Mouse (Mus musculus) gastrocnemius, adult 18-20 months (tissue): Measurements from ENCODE around the gene Usp29. TPM values are rescaled to one million over a fixed set of nuclear protein-coding genes. Genes with fewer than 3 reads are reported as not detected.
A peak's percentile ranks its signal among the peaks of the same experiment; 100 is the strongest.
"Not testable (repeated sequence)": the region's sequence is repeated elsewhere in the genome, so short reads cannot be mapped to it uniquely, and the experiment has no call there.

Source experiments
- DNase-seq: peaks from one replicate; pipeline ENCODE4 v3.0.0; 2021; ENCODE audit warnings: low spot score
- total RNA-seq, 2 experiments: library from RNA; stranded (reverse); gene quantifications; 2 replicates each; pipeline ENCODE4 v1.2.3; 2021

Gene Usp29
- total RNA-seq, 2 experiments from 2014 or later, result 0.39 TPM; not detected in 1

DNA sequence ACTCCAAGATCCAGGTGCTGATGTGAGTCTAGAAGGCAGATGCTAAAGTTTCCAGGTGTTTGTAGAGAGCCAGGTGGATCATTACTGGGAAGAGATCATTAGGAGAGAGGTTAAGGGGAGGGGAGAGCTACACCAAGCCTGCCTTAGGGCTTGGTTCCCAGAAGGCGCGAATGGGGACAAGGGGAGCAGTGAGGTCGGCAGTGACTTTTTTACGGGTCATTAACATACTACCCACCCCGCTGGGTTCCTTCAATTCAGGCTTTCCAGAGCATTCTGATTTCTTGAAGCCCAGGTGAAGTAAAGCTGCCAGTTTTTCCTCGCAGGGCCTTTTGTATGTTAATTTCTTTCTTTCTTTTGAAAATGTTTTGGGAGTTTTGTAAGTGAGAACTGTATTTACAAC is 29.8 kb downstream of the Usp29 start:
- DNase-seq, result no peak

DNA sequence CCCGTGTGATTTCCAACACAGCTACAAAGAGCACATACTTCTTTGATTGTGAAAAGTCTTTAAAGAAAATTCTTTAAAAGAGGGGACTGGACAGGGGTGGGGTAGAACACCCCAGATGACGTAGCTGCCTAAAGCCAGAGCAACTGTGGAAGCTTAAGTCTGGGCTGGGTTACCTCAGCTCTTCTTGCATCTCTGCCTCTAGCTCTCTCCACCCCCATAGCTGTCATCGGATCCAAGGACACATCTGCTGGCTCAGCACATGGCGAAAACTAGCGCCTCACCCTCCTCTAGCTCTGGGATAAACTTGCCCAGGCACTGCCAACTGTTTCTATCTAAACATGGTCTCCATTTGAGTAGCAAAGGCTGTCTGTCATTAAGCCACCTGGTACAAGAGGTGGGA is 34.9 kb downstream of the Usp29 start:
- DNase-seq, result peak; percentile 4

DNA sequence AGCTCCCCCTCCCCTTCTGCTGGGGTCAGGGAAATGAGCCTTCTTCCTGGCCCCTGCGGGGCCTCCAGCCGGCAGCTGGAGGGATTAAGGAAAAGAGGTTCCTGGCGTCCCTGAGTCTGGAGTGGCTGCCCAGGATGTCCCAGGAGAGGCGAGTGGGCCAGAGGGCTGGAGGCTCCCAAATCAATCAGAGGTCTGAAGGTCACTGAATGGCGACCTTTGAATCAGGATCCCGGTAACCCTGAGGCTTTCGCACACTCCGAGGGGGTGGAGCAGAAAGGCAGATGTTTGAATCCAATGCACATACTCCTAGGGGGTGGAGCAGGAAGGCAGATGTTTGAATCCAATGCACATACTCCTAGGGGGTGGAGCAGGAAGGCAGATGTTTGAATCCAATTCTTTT is 39.9 kb downstream of the Usp29 start:
- peak; percentile 18 for DNase-seq

DNA sequence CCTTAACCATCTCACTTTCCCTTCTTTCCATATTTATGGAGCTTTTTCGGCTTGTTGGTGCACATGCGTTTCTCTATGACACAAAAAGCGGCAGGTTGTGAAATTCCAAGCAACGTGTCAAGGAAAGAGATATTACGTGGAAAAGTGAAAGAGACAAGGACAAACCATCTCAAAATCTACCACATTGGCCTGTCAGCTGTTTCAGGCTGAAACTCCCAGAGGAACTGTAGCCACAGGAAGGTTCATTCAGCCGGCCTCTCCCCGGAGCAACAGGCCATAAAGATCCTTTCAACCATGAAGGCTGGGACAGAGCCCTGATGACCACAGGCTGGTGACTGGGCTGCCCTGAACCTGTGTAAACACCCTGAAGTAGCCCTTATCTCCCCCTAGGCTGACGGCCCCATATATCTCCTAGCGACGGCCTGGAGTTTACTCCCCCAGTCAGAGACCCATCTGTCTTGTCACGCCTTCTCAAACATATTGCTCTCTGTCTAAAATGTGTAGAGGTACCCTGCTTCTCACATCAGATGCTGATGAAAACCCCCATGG is 43.6 kb downstream of the Usp29 start:
- DNase-seq, result not testable (repeated sequence)

DNA sequence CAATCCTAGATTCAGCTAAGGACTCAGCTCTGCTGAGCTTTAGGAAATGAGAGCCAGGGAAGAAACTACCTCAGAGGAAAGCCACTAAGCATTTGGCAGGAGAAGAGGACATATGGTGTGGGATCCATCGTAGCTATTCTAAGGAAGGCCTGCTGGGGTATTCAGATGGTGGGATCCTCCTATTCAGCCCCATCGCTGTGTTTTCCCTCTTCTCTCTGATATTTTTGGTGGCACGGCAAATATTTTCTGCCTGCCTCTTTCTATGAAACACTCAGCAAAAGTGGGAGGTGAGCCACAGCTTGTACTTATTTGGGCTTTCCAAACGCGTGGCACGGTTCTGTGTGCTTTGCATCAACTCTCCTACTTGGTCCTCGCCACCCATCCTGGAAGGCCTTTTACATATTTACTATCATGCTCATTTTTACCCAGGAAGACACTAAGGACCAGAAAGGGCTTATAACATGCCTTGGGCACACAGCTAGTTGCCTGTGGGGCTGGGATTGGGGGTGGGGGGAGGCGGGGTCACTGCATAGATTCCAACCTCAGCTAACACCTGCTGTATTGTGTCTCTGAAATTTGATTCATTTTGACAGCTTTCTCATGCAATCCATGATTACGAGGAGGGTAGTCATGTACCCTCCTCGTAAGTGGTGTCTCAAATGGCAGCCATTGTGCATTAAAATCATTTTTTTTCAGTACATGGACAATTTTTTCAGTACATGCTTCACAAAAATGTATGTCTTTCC is 46.1 kb downstream of the Usp29 start:
- no peak for DNase-seq

DNA sequence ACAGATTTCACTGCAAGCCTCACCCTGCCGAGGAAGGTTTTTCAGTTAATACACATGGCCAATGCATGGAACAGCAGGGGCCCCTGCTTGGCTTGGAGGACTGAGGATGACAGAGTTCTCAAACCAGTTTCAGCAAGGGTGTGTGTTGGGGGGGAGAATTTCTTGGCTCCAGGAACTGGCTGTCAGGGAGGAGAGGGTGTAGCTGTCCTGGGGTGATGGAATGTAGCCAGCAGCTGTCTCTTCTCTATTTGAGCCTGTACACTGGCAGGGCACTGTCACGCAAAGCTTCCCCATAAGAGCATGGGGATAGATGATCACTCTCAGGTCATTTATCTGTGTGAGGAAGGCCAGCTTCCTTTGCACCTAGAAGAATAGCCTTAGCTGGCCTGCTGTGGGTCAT is 46.7 kb downstream of the Usp29 start:
- no peak for DNase-seq

DNA sequence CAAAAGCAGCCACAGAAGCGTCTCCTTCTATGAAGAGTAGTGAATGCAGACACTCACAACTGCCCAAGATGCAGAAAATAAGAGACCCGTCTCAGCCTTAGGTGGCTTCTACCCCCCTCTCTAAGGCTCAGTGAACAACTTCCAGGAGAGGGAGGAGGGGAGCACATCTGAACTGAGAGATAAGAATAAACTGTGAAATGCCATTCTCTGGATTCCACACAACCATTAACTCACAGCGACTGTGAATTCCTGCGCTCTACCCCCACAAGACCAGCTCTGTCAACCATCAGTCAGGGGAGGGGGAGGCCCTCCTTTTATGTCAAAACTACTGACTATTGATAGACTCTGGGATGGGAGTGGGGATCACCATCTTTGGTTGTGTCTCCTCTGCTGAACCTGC is 47.3 kb downstream of the Usp29 start:
- no peak for DNase-seq

DNA sequence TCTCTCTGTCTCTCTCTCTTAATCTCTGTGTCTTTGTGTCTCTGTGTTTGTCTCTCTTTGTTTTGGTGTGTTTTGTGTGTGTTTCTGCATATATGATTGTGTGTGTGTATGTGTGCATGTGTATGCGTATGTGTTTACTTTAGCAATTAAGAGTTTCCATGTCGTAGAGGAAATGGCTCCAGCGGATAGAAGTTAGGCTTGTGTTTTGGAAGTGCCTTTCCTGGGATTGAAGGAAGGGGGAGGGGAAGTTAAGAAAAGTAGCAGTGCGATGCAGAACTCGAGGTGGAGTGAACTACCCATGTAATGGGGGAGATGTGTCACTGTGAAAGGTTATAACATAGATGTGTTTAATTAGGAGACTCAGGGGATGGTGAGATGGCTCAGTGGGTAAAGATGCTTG is 48.8 kb downstream of the Usp29 start:
- DNase-seq, result no peak

DNA sequence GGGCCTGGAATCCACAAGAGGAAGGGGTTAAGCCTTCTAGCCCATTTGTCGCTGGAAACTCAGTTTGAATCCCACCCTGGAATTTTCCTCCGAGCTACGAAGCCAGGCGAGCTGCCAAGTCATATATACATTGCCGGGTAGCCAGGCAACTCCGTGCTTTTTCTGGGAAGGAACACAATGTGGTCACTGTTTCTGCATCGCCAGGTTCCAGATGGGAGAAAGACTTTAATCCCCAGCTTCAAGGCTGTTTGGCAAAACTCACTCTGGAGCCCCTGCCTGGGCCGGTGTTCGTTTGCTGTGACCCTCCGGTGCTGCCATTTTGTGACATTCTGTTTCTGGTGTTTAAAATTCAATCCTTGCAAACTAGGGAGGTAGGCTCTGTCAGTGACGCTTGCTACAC is 51.2 kb downstream of the Usp29 start:
- DNase-seq, result no peak

DNA sequence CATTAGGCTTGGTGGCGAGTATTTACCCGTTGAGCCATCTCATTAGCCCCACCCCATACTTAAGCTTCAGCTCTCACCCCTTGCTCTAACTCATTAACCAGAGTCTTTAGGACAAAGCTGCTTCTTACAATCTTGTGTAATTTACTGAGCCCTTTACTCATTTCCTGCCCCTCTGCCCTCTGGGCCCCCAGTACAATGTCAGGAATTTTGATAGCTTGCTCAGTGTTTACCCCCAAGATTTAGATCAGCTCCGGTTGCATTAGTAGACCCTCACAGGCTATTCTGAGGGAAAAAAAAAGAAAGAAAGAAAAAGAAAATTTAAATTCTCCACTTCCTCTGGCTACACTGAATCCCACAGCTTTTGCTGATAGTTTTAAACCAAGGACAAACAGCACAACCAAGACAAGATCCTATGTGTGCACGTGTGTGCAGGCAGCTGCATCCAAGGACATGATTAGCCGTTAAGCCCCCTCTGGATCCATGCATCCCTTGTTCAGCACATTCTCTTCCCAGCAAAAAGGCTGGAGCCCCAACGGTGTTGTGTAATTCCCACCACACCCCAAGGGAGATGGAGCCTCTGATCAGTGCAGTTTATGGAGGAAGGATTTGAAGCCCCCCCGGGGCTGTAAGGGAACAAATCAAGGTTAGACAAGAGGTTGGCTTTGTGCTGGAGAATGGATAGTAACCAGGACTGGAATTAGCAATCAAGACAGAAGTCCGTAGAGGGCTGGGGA is 54.1 kb downstream of the Usp29 start:
- no peak for DNase-seq

DNA sequence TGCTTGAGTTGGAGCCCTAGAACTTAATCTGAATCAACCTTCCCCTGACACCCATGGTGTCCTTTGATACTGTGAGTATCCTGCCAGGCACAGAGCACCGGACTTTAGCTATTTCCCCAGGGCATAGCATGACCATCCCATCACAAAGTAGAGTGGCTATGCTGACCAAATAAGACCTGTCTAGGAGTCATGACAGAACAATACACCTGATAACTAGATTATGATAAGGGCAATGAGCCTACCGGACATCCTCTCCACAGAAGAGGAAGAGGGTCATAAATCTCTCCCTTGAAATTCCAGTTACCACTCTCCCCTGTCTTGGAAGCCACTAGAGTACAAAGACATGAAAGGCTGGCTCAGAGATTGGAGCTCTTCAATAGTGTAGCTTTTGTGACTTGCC is 56.6 kb downstream of the Usp29 start:
- DNase-seq, result no peak

DNA sequence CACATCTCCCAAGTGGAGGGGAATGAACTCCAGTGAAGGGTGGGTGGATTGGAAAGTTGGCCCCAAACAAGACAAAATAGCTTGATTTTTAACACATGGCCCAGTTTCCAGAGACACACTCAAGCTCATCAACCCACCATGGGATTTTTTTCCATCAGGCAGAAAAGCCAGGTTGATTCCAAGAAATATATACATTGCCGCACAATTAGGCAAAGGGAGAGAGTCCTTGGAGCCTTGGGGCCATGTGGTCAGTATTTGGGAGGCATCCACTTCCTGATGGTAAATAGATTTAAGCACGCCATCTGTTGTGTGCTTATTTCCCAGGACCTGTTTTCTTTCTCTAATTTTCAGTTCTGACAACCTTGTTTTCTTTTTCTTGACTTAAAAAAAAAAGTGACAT is 57.7 kb downstream of the Usp29 start:
- no peak for DNase-seq

DNA sequence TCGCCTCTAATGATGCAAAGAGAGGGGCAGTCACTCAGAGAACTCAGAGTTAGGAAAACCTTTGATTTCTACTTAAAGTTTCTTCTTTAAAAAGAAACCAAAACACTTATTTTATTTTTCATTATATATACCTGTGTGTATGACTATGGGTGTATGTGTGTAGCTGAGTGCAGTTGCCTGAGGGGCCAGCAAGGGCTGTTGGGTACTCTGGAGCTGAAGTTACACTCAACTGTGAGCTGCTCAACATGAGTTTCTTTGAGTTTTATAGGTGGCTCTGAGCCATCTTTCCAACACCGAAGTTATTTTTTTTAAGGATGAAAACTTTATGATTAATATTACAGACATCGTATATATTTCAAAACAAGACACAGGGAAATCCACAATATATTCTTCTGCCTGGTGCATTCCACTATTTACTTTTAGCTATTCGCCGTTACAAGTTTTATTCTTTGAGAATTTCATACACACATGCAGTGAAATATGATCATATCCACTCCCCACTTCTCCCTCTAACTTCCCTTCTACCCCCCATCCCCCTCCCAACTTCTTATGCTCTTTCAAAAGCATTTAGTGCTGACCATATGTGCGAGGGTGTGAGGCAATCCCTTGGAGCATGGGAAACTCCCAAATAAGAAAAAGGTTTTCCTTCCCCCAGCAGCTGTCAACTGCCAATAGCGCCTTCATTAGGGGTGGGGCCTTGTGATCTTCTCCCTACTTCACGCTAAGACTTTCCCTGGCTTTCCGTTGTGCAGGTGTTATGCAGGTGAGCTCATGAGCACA is 61.1 kb downstream of the Usp29 start:
- no peak for DNase-seq

DNA sequence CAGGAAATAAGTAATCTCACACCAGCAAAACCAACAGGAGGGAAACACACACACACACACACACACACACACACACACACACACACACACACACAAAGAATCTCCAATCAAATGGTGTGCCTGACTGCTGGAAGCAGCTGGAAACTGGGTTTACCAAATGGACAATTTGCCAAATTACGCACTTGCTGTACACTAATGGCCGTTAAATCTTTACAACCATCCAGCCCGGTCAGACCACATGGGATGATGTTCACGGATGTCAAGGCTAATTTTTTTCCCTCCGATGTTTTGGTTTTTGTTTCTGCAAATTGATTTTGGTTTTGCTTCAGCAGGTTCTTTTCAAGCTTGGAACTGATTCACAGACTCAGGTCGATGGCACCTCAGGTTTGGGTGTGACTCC is 62.9 kb downstream of the Usp29 start:
- no peak for DNase-seq

DNA sequence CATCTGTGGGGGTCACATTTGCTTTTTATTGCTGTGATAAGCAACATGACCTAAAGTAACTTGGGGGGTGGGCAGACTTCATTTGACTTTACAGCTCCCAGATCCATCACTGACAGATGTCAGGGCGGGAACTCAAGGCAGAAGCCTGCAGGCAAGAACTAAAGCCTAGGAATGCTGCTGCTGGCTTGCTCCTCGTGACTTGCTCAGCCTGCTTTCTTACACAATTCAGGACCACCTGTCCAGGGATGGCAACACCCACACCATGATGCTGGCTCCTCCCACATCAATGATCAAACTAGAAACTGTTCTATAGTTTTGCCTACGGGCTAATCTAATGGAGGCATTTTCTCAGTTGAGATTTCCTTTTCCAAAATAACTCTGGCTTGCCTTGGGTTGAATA is 63.4 kb downstream of the Usp29 start:
- DNase-seq, result no peak

DNA sequence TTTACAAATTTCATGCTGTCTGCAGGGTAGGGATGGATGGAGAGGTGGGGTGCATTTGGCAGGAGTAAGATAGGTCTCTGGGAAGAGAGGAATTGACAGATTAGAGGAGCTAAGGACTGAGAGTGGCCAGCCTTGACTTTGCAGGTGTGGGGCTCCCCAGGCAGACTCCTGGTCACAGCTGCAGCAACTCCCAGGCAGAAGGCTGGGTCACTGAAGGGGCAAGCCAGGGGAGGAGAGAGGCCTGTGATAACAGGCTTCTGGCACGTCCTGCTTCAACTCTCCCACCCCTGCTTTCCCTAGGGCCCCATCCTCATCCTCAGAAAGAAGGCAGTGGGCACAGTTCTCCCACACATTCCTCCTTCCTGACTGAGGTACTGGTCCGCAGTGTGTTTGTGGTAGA is 67.0 kb downstream of the Usp29 start:
- no peak for DNase-seq

DNA sequence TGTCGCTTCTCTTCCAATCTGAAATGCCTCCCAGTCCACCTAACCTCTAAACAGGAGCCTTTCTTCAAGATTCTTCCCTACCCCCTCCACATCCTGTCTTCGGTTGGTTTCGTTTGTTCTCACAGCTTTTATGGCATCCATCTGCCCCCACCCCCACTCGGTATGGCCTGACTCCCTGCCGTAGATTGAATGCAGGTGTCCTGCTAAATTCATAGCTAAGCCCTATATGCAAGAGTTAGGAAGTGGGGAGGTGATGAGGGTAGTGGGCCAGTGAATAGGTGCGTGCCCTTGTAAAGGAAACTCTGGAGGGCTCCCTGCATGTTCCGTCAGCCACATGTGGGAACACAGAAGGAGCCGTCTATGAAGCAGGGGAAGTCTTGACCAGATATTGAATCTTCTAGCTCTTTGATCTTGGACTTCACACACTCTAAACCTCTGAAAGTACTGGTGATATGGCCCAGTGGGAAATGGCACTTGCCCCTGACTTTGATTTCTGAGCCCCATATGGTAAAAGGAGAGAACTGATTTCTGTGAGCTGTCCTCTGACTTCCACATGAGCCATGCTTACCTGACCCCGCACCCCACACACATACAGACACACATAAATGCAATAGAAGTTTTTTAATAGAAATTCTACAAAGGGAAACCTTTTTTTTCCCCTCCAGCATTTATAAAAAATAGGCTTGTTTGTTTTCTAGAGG is 68.9 kb downstream of the Usp29 start:
- DNase-seq, result no peak

DNA sequence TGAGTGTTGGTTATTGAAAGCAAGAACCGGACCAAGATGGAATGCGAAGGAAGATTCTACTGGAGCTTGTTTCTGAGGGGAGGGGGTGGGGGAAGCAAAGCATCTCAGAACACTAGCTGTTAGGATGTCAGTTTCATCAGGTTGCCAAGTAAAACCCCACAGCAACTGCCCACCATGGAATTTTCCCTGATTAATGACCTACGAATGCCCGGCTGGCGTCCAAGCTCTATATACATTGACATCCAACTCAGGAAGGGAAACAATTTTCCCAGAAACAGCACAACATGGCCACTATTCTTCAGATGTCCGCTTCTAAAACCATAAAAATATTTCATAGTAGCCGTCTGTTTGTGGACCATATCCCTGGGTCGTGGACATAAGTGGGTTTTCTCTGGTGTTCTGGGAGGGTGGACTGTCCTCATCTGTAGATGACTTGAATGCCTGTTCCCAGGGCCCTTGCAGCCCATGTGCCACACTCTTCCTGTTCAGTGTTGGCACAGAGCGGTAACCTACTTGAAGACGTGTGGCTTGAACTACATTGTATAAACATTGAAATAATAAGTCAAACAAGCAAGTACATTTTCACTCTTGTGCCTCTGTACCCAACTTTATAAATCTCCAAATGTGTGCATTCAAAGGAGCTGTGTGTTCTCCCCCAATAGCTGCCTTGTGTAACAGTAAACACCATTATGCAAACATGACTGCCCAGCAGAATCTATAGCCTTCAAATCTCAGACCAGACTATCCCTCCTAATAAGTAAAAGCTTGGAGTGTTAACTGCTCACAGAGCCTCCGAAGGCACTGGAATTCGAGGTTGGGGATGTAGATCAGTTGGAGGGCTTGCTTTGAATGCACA is 70.4 kb downstream of the Usp29 start:
- DNase-seq, result no peak

DNA sequence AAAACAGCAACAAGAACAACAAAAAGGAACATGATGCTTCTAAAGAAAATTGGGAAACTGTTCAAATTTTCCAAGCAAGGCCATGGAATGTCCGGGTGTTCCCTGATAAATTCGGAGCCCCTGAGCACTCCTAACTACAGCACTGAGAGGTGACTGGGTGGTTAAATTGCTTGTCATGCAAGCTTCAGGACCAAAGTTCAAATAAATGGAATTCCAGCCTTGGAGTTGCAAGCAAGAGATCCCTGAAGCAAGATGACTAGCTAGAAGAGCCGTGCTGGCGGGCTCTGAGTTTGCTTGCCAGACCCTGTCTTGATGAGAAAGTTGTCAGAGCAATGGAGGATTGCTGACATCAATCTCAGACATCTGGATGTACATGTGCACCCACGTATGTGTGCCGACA is 71.3 kb downstream of the Usp29 start:
- DNase-seq, result no peak

DNA sequence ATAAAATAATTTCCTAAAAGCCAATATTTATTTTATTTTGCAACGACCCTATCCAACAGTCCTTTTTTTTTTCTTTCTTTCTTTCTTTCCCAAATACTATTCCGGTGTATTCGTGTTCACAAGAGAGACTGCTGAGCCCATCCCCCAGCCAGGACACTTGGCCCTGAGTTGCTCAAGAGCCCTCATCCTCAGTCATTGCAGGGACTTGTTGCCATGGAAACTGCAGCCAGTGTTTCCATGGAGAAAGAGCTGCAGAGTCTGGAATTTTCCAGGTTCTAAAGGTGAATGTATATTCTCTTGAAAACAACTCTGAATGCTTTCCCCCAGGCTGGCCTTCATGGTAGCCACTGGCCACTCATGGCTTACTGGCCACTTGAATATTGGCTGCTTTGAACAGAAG is 80.2 kb downstream of the Usp29 start:
- DNase-seq, result no peak

DNA sequence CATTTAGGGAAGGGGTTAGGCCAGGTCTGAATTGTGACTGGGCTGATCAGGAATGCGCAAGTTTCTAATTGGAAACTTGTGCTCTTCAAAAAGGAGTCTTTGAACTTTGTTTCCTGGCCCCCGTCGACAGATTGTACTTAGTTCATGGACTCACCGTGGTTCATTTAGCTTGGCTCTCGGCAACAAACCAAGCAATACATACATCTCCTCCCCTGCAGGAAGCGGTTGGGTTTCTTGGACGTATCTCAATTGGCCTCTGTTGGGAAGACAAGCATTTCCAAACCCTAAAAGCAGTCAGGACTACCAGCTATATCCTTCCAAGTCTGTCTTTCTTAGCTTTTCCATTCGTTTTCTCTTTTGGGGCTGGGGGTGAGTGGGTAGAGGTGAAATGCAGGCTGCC is 84.6 kb downstream of the Usp29 start:
- no peak for DNase-seq
